ENCODE assay signal across 14 mouse cellular contexts in genomic region chr4:40889252-40889651, GRCm38 (mm10). TPM values are rescaled to one million over a fixed set of nuclear protein-coding genes. Genes with fewer than 3 reads are reported as not detected.
A peak's percentile ranks its signal among the peaks of the same experiment; 100 is the strongest.
DNase-seq lines count a peak whose midpoint lies in the region; ATAC-seq and TF ChIP-seq lines count a peak whose summit lies in the region.
"Had no signal": no experiment of that assay in that cellular context is flagged by ENCODE, and none has a peak within 500 bp of the region (broad histone marks: within the 10 kb centered on the region; RNA-seq: fewer than 3 reads in every experiment).

No protein-coding gene starts in this region.

- H3K9ac ChIP-seq in liver, adult 2 months (ENCODE audit: low read depth, low read length): no peak overlapping the region
- no peak overlapping the region for H3K9ac ChIP-seq in liver, embryonic 11.5 days (ENCODE audit: low read depth, low read length)
- no peak overlapping the region for H3K9ac ChIP-seq in heart, embryonic 12.5 days
- H3K9ac ChIP-seq: forebrain, embryonic 15.5 days; midbrain, embryonic 15.5 days had no signal

- no peak for TF ChIP-seq CTCF in liver, adult 2 months (IDR thresholded peaks at IDR 0.05; ENCODE audit: low read depth, low read length)

- H3K4me2 ChIP-seq in liver, embryonic 11.5 days: no peak overlapping the region
- H3K4me2 ChIP-seq in heart, embryonic 12.5 days: no peak overlapping the region
- H3K4me2 ChIP-seq: forebrain, embryonic 15.5 days; midbrain, embryonic 15.5 days had no signal

- H3K4me1 ChIP-seq in liver, adult 2 months (ENCODE audit: control insufficient read depth, insufficient read depth, low read length): peaks cover 7% of the 10 kb centered on the region; the same call in 1 of the 2 replicates
- no peaks in the 10 kb centered on the region for H3K4me1 ChIP-seq in liver, embryonic 11.5 days (replicated peaks; ENCODE audit: control insufficient read depth, insufficient read depth, low read length)
- H3K4me1 ChIP-seq in midbrain, embryonic 10.5 days: no peaks in the 10 kb centered on the region
- H3K4me1 ChIP-seq in heart, embryonic 12.5 days (replicated peaks): peaks cover 11% of the 10 kb centered on the region
- H3K4me1 ChIP-seq: forebrain, embryonic 15.5 days; midbrain, embryonic 15.5 days had no signal

- peak; percentile 69 for DNase-seq in liver, adult 2 months (ENCODE audit: extremely low read depth, low read depth, low spot score)
- no peak for DNase-seq in liver, embryonic 11.5 days (ENCODE audit: low spot score)
- DNase-seq in 3134 (ENCODE audit: extremely low read depth, insufficient read length, low spot score) (peak; percentile 40), 3T3-L1 (ENCODE audit: low read depth, low spot score) (peak; percentile 83)
- DNase-seq in adrenal gland, postnatal 25 days: peak; percentile 49
- DNase-seq in midbrain, embryonic 10.5 days (ENCODE audit: low spot score): no peak
- DNase-seq: cerebellum, adult 11-12 months; kidney, adult 2 months; thymus, adult 2 months had no signal

- 3% methylated on average over 3 of the region's 3 CpGs for WGBS in liver, adult 2 months
- WGBS in liver, embryonic 11.5 days: 37% methylated on average over 3 of the region's 3 CpGs
- WGBS in midbrain, embryonic 10.5 days: 76% methylated on average over 3 of the region's 3 CpGs
- WGBS in heart, embryonic 12.5 days: 25% methylated on average over 3 of the region's 3 CpGs

- no peaks in the 10 kb centered on the region for H3K27me3 ChIP-seq in liver, adult 2 months (ENCODE audit: control insufficient read depth, insufficient read depth, low read length)
- no peaks in the 10 kb centered on the region for H3K27me3 ChIP-seq in liver, embryonic 11.5 days (replicated peaks; ENCODE audit: control insufficient read depth, insufficient read depth, low read length)
- no peaks in the 10 kb centered on the region for H3K27me3 ChIP-seq in midbrain, embryonic 10.5 days (ENCODE audit: low read depth, poor library complexity, severe bottlenecking)
- H3K27me3 ChIP-seq in heart, embryonic 12.5 days (replicated peaks): no peaks in the 10 kb centered on the region
- H3K27me3 ChIP-seq: forebrain, embryonic 15.5 days; midbrain, embryonic 15.5 days had no signal

- H3K27ac ChIP-seq in liver, adult 2 months (replicated peaks; ENCODE audit: insufficient read depth, low read depth, low read length): peak overlapping the region; percentile 58
- H3K27ac ChIP-seq in liver, embryonic 11.5 days (ENCODE audit: low read depth, low read length): no peak overlapping the region
- H3K27ac ChIP-seq in midbrain, embryonic 10.5 days (replicated peaks): no peak overlapping the region
- H3K27ac ChIP-seq in heart, embryonic 12.5 days (ENCODE audit: poor library complexity, severe bottlenecking): no peak overlapping the region
- H3K27ac ChIP-seq: forebrain, embryonic 15.5 days; hindbrain, postnatal 0 days; midbrain, embryonic 15.5 days had no signal

- no peaks in the 10 kb centered on the region for H3K9me3 ChIP-seq in liver, embryonic 11.5 days (ENCODE audit: control insufficient read depth, low read length)
- H3K9me3 ChIP-seq in midbrain, embryonic 10.5 days (replicated peaks): no peaks in the 10 kb centered on the region
- H3K9me3 ChIP-seq in heart, embryonic 12.5 days (replicated peaks): no peaks in the 10 kb centered on the region
- H3K9me3 ChIP-seq: forebrain, embryonic 15.5 days; midbrain, embryonic 15.5 days had no signal

- no peaks in the 10 kb centered on the region for H3K79me2 ChIP-seq in liver, adult 2 months (ENCODE audit: control insufficient read depth, insufficient read depth, low read length)

- no peak for TF ChIP-seq POLR2A in liver, adult 2 months (IDR thresholded peaks at IDR 0.05; ENCODE audit: extremely low read depth, insufficient read depth, low read length)

- ATAC-seq in liver, embryonic 11.5 days (replicated peaks; ENCODE audit: low FRiP score): no peak
- no peak for ATAC-seq in heart, embryonic 12.5 days (ENCODE audit: insufficient number of reproducible peaks, low FRiP score)
- ATAC-seq: forebrain, embryonic 15.5 days; hindbrain, postnatal 0 days; midbrain, embryonic 15.5 days had no signal

- no peak overlapping the region for H3K4me3 ChIP-seq in liver, adult 2 months (ENCODE audit: insufficient read depth, low read depth, low read length)
- H3K4me3 ChIP-seq in liver, embryonic 11.5 days (ENCODE audit: low read depth, low read length): no peak overlapping the region
- H3K4me3 ChIP-seq in midbrain, embryonic 10.5 days: no peak overlapping the region
- no peak overlapping the region for H3K4me3 ChIP-seq in heart, embryonic 12.5 days
- H3K4me3 ChIP-seq: forebrain, embryonic 15.5 days; midbrain, embryonic 15.5 days had no signal

- no peaks in the 10 kb centered on the region for H3K36me3 ChIP-seq in liver, adult 2 months (ENCODE audit: control insufficient read depth, insufficient read depth, low read length)
- H3K36me3 ChIP-seq in liver, embryonic 11.5 days (ENCODE audit: control insufficient read depth, insufficient read depth, low read length): no peaks in the 10 kb centered on the region
- no peaks in the 10 kb centered on the region for H3K36me3 ChIP-seq in midbrain, embryonic 10.5 days
- H3K36me3 ChIP-seq in heart, embryonic 12.5 days: no peaks in the 10 kb centered on the region
- H3K36me3 ChIP-seq: forebrain, embryonic 15.5 days; midbrain, embryonic 15.5 days had no signal

RNA-seq across cellular contexts. Expression of gene Spink4, which starts 30.6 kb away (rescaled TPM):
- 1.4 and 1.9 TPM in 2 replicates for total RNA-seq in liver, adult 2 months (2014; rRNA removed)
- polyA plus RNA-seq in liver, adult 2 months (2012; rRNA removed): 0.93 and 1.9 TPM in 2 replicates
- polyA plus RNA-seq in liver, embryonic 11.5 days (2014; fragmentation: Nextera tagmentation; extraction: Ambion mirVana): not detected in 2 replicates
- total RNA-seq in adrenal gland, postnatal 25 days (2021): 5.2 and 10.7 TPM in 2 replicates
- not detected in 2 replicates for polyA plus RNA-seq in midbrain, embryonic 10.5 days (2016; fragmentation: Nextera tagmentation; extraction: Ambion mirVana)
- polyA plus RNA-seq in heart, embryonic 12.5 days (2016; fragmentation: Nextera tagmentation; extraction: Ambion mirVana): 8.9 and 10.4 TPM in 2 replicates
- total RNA-seq: gastrocnemius, adult 8-10 months; hindbrain, postnatal 0 days had no signal
- polyA plus RNA-seq: forebrain, embryonic 15.5 days; hindbrain, postnatal 0 days; midbrain, embryonic 15.5 days had no signal

RNA-seq across cellular contexts. Expression of gene B4galt1, which starts 35.4 kb away (rescaled TPM):
- total RNA-seq in liver, adult 2 months (2014; rRNA removed): 11.0 and 13.8 TPM in 2 replicates
- polyA plus RNA-seq in liver, adult 2 months (2012; rRNA removed): 20.7 and 28.1 TPM in 2 replicates
- polyA plus RNA-seq in liver, embryonic 11.5 days (2014; fragmentation: Nextera tagmentation; extraction: Ambion mirVana): 49.0 and 50.4 TPM in 2 replicates
- 70.1 and 91.5 TPM in 2 replicates for total RNA-seq in adrenal gland, postnatal 25 days (2021)
- 18.3 and 18.4 TPM in 2 replicates for polyA plus RNA-seq in midbrain, embryonic 10.5 days (2016; fragmentation: Nextera tagmentation; extraction: Ambion mirVana)
- 56.5 and 58.0 TPM in 2 replicates for polyA plus RNA-seq in heart, embryonic 12.5 days (2016; fragmentation: Nextera tagmentation; extraction: Ambion mirVana)

RNA-seq across cellular contexts. Expression of gene Bag1, which starts 58.8 kb away (rescaled TPM):
- total RNA-seq in liver, adult 2 months (2014; rRNA removed): 88.7 and 101 TPM in 2 replicates
- polyA plus RNA-seq in liver, adult 2 months (2012; rRNA removed): 59.6 and 75.9 TPM in 2 replicates
- 219 and 225 TPM in 2 replicates for polyA plus RNA-seq in liver, embryonic 11.5 days (2014; fragmentation: Nextera tagmentation; extraction: Ambion mirVana)
- 276 and 283 TPM in 2 replicates for total RNA-seq in adrenal gland, postnatal 25 days (2021)
- 189 and 193 TPM in 2 replicates for polyA plus RNA-seq in midbrain, embryonic 10.5 days (2016; fragmentation: Nextera tagmentation; extraction: Ambion mirVana)
- polyA plus RNA-seq in heart, embryonic 12.5 days (2016; fragmentation: Nextera tagmentation; extraction: Ambion mirVana): 206 and 214 TPM in 2 replicates

RNA-seq across cellular contexts. Expression of gene Chmp5, which starts 59.0 kb away (rescaled TPM):
- total RNA-seq in liver, adult 2 months (2014; rRNA removed): 63.0 and 78.5 TPM in 2 replicates
- 12.0 and 13.7 TPM in 2 replicates for polyA plus RNA-seq in liver, adult 2 months (2012; rRNA removed)
- 70.7 and 74.6 TPM in 2 replicates for polyA plus RNA-seq in liver, embryonic 11.5 days (2014; fragmentation: Nextera tagmentation; extraction: Ambion mirVana)
- 103 and 105 TPM in 2 replicates for total RNA-seq in adrenal gland, postnatal 25 days (2021)
- 99.4 and 118 TPM in 2 replicates for polyA plus RNA-seq in midbrain, embryonic 10.5 days (2016; fragmentation: Nextera tagmentation; extraction: Ambion mirVana)
- 76.2 and 79.4 TPM in 2 replicates for polyA plus RNA-seq in heart, embryonic 12.5 days (2016; fragmentation: Nextera tagmentation; extraction: Ambion mirVana)

Comparison
In these comparisons a context has a peak if more than half of its experiments do, and no peak if none do; other contexts are left out.
1. DNase-seq: peak in liver, adult 2 months (single experiment), 3134 (single experiment), 3T3-L1 (single experiment) and adrenal gland, postnatal 25 days (single experiment); none in liver, embryonic 11.5 days (single experiment) and midbrain, embryonic 10.5 days (single experiment).